Mouse (Mus musculus): ENCODE data around the gene Gm1113. TPM values are rescaled to one million over a fixed set of nuclear protein-coding genes. Genes with fewer than 3 reads are reported as not detected.

Gene Gm1113
- not detected for total RNA-seq (2021)
- long read RNA-seq: 0 reads

- no peak for DNase-seq (ENCODE audit: low spot score in 2 of 2)
These were observed at the start of gene Gm1113 for GRCm38 (mm10) chr9:35518169-35518568. TSS of gene Gm1113 (minus strand) at chr9:35518269.

GRCm38 (mm10) chr9:35564536-35565240, 46.6 kb upstream of the Gm1113 start:
- DNase-seq (ENCODE audit: low spot score in 2 of 2): peak in 1 of 2 experiments; percentile 7

- peak in 1 of 2 experiments; percentile 8 for DNase-seq (ENCODE audit: low spot score in 2 of 2)
These were observed 43.5 kb upstream of the Gm1113 start for GRCm38 (mm10) chr9:35561583-35561982.

GRCm38 (mm10) chr9:35561076-35561475, 43.0 kb upstream of the Gm1113 start:
- DNase-seq (ENCODE audit: low spot score in 2 of 2): peak in 1 of 2 experiments; percentile 8

- DNase-seq (ENCODE audit: low spot score in 2 of 2): peak; percentile 80 to 86
These were observed 41.2 kb upstream of the Gm1113 start for GRCm38 (mm10) chr9:35559009-35559890.

- DNase-seq (ENCODE audit: low spot score in 2 of 2): peak; percentile 72 to 86
These were observed 40.4 kb upstream of the Gm1113 start, which contains the start of the genes Ddx25 and Pus3 for GRCm38 (mm10) chr9:35558257-35559008. TSS of gene Ddx25 (minus strand) at chr9:35558528. TSS of gene Pus3 (plus strand) at chr9:35558595.

GRCm38 (mm10) chr9:35556494-35557102, 38.5 kb upstream of the Gm1113 start:
- DNase-seq (ENCODE audit: low spot score in 2 of 2): peak in 1 of 2 experiments; percentile 7

GRCm38 (mm10) chr9:35548455-35548854, 30.4 kb upstream of the Gm1113 start:
- DNase-seq (ENCODE audit: low spot score in 2 of 2): no peak

GRCm38 (mm10) chr9:35546745-35547144, 28.7 kb upstream of the Gm1113 start:
- no peak for DNase-seq (ENCODE audit: low spot score in 2 of 2)

- no peak for DNase-seq (ENCODE audit: low spot score in 2 of 2)
These were observed 27.6 kb upstream of the Gm1113 start for GRCm38 (mm10) chr9:35545704-35546103.

GRCm38 (mm10) chr9:35544666-35545065, 26.6 kb upstream of the Gm1113 start:
- DNase-seq (ENCODE audit: low spot score in 2 of 2): no peak

- no peak for DNase-seq (ENCODE audit: low spot score in 2 of 2)
These were observed 25.2 kb upstream of the Gm1113 start for GRCm38 (mm10) chr9:35543099-35543860.

GRCm38 (mm10) chr9:35541941-35542340, 23.9 kb upstream of the Gm1113 start:
- no peak for DNase-seq (ENCODE audit: low spot score in 2 of 2)

- DNase-seq (ENCODE audit: low spot score in 2 of 2): peak; percentile 88
These were observed 23.4 kb upstream of the Gm1113 start for GRCm38 (mm10) chr9:35541488-35541887.

- no peak for DNase-seq (ENCODE audit: low spot score in 2 of 2)
These were observed 23.0 kb upstream of the Gm1113 start for GRCm38 (mm10) chr9:35541024-35541423.

- no peak for DNase-seq (ENCODE audit: low spot score in 2 of 2)
These were observed 21.1 kb upstream of the Gm1113 start for GRCm38 (mm10) chr9:35539001-35539750.

GRCm38 (mm10) chr9:35535876-35536275, 17.8 kb upstream of the Gm1113 start:
- DNase-seq (ENCODE audit: low spot score in 2 of 2): no peak

GRCm38 (mm10) chr9:35535110-35535509, 17.0 kb upstream of the Gm1113 start:
- DNase-seq (ENCODE audit: low spot score in 2 of 2): peak; percentile 59 to 70

GRCm38 (mm10) chr9:35533266-35533665, 15.2 kb upstream of the Gm1113 start:
- no peak for DNase-seq (ENCODE audit: low spot score in 2 of 2)
